Mouse (Mus musculus) urinary bladder, postnatal 14 days (tissue): ENCODE measurements around the gene Nhsl1.
"Not testable (repeated sequence)": the region's sequence is repeated elsewhere in the genome, so short reads cannot be mapped to it uniquely, and the experiment has no call there.

ENCODE experiments used
- DNase-seq: peaks from one replicate; pipeline ENCODE4 v3.0.0; 2021; ENCODE audit warnings: low spot score

The Nhsl1 gene

DNA sequence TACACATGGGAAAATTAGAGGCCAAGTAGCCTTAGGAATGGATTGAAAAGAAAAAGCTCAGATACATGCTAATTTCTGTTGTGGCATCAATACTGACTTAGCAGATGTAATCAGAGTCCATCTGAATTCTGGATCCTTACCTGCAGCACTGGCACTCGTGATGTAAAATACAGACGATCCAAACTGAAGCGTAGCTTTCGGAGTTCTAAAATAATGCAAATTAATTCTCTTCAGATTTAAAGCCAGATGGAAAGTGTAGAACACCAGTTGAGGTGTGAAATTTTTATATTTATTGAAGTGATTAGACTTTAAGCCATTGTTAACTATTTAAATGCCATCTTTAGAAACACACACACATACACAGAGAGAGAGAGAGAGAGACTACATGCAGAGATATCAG lies 211.4 kb downstream of the Nhsl1 start:
- DNase-seq: no peak

DNA sequence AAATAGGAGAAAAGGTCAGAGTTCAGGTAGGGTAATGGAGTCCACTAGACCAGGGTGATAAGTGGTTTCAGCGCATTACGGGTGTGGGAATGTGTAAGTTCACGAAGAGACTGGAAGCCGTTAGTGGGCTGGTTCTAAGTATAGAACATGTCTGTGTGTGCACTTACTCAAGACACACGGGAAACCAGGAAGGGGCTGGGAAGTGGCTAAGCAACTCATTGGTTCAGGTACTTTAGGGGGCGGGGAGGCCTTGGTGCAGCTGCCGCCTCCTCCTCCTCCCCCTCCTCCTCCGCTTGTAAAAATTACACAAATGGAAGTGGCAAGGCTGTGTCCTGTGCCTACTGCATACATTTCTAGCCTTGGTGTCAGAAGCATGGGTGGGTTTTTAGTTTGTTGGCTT lies 213.5 kb downstream of the Nhsl1 start:
- DNase-seq: no peak

DNA sequence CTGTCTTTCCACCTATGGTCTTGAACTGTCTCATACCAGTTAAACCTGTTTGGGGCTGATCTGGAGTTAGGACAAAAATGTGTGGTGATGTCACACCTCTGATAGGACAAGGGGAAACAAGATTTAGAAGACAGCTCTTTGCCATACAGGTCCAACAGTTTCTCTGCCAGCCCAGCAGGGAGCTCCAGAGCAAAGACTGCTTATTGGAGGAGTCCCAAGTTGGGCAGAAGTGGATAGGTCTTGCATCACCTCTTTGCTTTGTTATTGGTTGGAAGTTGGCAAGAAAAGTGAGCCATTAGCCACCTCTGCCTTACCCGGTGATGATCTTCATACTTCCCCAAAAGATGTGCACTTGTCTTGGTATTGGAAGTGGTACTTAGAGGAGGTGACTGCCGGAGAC lies 218.1 kb downstream of the Nhsl1 start:
- no peak for DNase-seq

DNA sequence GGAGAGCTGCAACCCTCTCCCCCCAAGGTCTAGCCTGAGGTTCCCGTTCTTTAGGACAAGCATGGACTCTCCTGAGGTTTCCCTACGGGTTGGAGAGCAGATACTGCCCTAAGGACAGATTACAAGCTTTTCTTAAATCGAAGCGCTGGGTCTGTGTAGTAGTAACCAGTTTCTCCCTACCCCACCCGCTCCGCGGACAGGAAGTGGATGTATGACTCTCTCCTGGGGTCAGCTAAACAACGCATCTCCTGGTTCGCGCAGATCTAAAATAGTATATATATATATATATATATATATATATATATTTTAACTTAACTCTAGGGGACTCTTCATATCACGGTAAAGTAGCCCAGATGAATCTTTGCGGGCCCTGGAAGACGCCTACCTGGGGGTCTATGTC lies 226.5 kb downstream of the Nhsl1 start:
- no peak for DNase-seq

DNA sequence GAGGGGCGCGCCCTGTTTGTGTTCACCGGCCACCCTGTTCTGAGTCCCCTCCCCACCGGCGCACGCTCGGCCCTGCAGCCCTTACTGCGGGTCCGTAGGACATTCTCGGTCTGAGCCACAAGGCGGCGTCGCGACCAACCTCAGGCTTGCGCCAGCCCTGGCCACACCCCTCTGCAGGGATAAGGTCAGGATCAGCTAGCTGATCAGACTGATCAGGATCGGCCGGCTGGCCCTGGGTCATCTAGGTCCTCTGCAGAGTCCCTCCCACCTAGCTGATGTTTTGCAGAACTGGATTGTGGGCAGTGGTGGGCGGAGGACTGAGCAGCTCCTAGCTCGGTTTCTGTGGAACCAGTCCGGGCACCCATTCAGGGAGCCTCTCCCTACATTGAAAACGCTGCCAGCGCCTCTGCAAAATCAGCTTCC lies 227.0 kb downstream of the Nhsl1 start, which contains the start of gene Hebp2:
Hebp2 (minus strand) TSS at position 264 of the 423 bp plus-strand sequence.
- peak; percentile 84 for DNase-seq

DNA sequence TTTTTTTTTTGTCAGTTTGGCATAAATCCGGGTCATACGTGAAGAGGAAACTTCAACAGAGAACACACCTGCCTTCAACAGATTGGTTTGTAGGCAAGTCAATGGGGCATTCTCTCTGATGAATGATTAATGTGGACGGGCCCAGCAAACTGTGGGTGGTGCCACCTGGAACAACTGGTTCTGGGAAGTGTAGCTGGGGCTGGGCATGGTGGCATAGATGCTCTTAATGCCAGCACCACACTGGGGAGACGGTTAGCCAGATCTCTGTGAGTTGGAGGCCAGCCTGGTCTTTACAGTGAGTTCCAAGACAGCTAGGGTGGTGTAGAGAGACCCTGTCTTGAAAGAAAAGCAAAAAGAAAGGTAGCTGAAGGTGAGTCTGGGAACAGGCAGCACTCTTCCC lies 228.6 kb downstream of the Nhsl1 start:
- peak; percentile 45 for DNase-seq

DNA sequence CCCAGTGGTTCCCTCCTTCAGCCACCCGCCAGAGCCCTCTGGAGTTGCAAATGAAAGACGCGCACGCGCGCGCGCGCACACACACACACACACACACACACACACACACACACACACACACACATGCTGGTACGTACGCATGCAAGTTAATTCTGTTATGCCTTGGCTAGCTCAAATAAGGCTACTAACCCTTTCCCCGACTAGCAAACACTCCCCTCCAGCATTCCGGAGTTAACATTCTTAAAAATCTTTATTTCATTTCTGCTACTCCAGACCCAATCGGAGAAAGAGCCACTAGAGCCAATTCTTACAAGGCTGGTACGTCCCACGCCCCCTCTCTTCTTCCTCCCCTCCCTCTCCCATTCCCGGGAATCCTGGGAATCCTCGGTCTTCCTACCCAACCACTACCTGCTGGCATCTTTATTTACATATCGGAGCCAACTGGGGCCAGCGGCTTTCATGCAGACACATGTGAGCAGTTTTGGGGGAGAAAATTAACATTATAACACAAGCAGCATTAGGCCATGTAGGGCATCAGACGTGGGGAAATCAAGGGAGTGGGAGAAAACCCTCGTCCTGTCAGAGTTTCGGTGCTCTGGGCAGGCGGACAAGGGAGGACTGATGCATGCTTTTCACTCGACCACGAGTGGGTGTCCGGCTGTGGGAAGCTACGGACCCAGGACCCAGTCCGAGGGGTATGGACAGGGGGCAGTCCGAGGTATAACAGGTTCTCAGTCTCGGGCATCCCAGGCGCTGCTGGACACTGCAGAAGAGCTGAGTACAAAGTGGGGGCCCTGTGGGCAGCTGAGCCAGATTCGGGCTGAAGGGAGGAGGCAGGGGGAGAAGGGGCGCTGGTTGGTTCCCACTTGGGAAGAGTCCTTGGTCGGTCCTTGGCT lies 230.8 kb downstream of the Nhsl1 start:
- no peak for DNase-seq

DNA sequence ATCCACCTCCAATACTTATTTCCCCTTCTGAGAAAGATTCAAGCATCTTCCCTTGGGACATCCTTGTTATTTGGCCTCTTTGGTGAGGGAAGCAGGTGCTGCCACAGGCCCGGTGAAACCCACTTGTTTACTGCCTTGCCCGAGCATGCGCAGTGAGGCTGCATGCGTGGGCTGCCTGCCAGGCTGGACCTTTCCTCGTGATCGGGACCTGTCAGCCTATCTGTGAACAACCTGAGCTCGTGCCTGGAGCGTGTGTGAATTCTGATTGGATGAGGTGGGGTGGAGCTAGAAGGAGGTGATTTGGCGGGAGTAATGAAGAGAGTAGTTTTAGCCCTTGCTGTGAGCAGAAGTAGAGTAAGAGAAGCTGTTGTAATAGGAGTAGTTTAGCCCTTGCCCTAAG lies 240.3 kb downstream of the Nhsl1 start:
- not testable (repeated sequence) for DNase-seq

DNA sequence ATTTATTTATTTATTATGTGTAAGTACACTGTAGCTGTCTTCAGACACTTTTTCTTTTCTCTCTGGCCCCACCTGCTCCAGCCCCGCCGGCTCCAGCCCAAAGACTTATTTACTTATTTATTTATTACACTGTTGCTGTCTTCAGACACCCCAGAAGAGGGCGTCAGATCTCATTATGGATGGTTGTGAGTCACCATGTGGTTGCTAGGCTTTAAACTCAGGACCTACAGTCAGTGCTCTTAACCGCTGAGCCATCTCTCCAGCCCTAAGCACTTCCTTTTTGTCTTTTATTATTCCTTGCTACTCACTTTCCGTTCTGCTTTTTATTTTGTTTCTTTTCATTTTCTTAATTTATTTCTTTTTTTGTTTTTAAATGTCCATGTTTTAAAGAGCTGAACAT lies 242.7 kb downstream of the Nhsl1 start:
- DNase-seq: no peak

DNA sequence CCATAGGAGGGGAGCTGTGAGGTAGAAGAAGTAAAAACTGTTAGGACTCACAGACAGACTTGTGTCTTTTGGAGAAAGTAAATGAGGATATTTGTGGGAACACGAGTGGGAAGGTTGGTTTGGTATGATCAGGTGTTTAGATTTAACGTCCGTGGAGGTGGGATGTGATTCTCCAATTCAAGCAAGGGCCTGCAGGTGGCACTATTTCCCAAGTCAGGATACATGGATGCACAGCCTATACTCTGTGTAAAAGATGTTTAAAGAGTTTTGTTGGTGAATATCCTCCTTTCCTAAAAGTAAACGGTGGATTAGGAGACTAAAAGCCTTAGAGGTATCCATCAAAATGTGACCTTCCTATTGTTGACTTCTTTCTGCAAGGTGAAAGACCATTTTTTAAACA lies 244.2 kb downstream of the Nhsl1 start:
- DNase-seq: peak; percentile 63

DNA sequence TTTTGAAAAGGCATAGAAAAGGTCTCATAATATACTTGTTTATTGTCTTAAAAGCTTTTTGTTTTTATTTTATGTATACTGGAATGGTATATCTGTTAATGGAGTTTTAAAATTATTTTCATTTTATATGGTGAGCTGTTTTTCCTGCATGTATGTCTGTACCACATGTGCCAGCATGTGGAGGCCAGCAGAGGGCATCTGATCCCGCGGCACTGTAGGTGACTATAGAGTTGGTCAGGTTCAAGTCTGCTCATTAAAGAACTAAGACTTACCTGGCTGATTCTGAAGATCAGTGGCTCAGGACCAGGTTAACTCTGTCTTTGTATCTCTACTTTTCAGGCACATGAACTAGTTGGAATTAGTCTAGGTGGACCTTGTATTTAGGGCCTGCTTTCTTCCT lies 253.8 kb downstream of the Nhsl1 start:
- DNase-seq: no peak
